Mouse (Mus musculus): ENCODE measurements around the gene Zcchc8. TPM values are rescaled to one million over a fixed set of nuclear protein-coding genes. Genes with fewer than 3 reads are reported as not detected.

Zcchc8 gene
- total RNA-seq, 2 experiments from 2014 or later: 53.5 to 53.7 TPM

DNA sequence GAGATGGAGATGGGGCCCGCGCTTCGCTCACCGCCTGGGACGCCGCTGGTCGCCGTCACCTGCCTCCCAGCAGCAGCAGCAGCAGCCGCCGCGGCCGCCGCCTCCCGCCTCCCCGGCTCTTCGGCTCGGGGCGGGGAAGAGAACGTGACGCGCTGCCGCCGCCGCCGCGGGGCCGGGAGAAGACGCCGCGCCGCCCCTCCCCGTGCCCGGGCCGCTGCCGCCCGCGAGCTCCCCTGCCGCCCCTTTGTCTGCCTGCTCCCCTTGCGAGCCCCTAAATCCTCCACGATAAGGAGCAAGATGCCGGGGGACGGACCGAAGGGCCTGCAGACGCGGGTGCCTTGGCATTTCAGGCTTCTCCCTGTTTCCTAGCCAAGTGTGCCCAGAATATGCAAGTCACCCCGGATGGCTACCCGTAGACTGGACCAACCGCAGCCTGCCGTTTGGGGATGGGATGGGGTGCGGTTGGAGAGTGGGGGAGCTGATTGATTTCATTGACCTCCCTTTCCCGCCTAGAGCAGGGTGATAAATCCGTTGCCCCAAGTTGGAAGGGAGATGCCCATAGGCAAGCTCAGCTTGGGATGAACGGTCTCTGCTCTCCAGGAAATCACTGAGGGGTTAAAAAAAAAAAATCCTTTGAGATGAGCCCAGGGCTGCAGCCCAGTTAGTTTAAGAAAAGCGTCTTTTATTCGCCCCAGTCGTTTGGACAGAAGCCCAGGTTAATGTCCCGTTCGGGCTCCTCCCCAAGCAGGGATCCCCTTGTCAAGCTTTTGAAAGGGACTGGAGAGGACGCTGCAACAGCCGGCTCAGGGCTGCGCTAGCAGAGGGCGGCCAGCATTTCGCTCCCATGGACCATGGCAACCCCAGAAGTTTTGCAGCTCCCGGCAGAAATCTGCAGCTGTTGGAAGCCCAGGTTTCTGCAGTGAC, 36.4 kb downstream of the Zcchc8 start, which contains the start of gene Clip1:
Gene Clip1 (minus strand): TSS at position 398 of the 924 bp plus-strand sequence.
- peak; percentile 38 for ATAC-seq (replicated peaks; ENCODE audit: poor library complexity, severe bottlenecking)

DNA sequence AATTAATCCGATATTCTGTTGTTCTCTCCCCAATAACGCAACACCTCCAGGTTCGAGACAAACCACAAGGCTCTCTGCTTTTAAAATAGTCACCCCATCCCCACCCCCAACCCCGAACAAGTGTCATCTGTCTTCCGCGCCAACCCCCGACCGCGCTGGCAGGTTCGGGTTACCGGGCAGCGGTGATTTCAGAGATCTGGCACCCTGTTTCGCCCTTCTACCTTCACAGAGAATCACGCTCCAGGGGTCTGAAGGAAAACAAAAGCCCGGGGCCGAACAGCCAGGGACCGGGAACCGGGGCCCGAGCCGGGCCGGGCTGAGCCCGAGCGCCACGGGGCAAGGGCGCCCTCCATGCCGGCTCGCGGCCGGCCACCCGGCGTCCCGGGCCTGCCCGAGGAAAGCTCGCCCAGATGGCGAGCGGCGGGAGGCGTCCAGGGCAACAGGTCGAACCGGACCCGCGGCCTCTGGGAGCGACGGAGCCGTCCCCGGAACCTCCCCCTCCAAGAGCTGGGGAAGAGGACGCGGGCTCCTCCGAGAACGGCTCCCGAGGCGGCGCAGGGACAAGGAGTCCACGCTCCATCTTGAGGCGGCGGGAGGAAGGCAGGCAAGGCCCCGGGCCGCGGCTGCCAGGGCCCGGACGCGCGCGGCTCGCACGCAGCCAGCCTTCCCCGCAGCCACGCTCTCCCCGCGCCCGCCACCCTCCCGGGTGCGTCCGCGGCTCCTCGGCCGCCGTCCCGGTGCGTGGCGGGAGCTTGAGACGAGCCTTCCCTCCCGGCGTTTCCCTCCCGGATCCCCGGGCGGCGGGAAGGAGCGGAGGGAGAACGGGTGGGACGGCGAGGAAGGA, 37.3 kb downstream of the Zcchc8 start:
- no peak for ATAC-seq (replicated peaks; ENCODE audit: poor library complexity, severe bottlenecking)

DNA sequence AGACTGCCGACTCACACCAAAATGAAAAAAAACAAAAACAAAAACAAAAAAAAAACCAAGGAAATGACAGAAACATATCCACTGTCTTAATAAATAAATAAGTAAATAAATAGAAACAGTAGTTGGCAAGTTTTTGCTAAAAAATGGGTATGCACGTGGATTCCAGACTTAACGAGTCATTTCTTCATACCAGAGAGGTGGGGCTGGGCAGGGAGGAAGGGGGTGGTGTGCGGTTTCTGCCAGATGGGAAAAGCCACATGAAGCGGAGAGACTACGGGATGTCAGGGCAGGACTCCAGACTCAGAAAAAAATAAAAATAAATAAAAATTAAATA, 37.9 kb downstream of the Zcchc8 start:
- 0 out of 2 replicates have a peak, but pooled peaks have one; percentile 21 for ATAC-seq (replicated peaks; ENCODE audit: poor library complexity, severe bottlenecking)

DNA sequence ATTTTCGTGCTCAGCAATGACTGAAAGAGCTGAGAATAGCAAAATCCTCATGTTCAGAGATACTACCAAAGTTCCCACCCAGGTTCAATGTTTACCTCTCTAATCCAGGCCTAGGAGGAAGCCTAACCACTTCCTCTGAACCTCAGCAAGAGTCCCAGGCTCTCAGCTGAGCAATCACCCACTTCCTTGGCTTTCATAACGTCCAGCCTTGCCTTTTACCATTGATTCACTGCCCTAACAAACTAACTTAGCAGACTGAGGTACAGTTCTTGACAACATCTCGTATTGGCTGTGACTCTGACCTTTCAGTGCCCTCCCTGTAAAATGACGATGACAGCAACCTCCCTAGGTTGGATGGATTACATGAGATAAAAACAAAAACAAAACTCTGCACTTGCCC, 38.5 kb downstream of the Zcchc8 start:
- peak; percentile 80 for ATAC-seq (replicated peaks; ENCODE audit: poor library complexity, severe bottlenecking)

DNA sequence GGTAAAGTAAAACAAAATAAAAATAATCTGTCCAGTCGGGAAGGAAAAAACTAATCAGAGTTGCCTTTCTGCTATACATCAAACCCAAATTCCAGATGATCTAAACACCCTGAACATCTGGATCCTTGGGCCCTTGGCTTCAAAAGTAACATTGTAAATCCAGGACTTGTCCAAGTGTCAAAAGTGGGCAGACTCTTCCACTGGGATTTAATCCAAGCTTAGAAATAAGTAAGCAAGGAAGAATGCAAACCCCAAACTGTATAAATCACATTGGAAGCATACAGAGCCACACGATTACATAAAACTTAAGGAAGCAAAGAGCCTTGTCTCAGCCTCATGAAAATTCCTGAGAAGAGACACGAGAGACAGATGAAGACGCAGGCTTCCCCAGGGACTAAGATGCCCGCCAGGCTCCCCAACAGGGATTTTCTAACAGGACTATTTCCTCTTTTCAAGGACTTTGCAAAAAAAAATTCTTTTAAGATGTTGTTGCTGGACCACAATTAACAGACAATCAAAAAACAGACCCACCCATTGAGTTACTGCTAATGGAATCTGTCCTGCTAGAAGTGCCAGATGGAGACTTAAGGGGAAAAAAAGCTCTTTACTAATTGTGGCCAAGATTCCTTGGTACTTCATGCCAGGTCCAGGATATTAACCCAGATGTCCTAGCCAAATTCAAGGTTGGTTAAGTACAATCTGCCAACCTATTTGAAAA, 41.2 kb downstream of the Zcchc8 start:
- ATAC-seq (replicated peaks; ENCODE audit: poor library complexity, severe bottlenecking): no peak

DNA sequence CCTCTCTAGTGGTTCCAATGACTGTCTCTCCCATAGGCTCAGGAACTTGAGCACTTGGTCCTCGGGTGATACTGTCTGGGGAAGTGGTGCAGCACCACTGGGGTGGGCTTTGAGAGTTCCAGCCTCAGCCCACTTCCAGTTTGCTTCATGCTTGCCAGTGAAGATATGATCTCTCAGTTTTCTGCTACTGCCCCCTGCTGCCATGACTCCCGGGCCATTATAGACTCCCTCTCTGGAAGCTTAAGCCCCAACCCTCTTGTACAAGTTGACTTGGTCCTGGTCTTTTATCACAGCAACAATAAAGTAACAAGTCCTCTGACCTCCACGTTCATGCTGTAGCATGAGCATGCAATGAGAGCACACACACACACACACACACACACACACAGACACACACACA, 41.8 kb downstream of the Zcchc8 start:
- ATAC-seq (replicated peaks; ENCODE audit: poor library complexity, severe bottlenecking): no peak; the same call in 1 of the 2 replicates

DNA sequence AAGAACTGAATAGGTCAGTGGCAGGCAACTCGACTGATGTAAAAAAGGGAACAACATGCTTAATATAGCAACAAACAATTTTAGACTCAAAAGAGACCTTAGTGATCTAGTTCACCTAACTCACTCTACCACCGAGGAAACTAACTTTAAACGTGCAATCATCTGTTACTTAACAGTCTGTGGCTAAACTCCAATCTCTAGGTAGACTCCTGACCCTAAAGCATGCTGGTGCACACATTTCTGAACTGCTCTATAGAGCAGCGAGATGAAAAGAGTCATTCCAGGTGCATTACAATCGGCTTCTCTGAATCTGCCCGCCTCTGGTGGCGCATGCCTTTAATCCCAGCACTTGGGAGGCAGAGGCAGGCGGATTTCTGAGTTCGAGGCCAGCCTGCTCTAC, 45.2 kb downstream of the Zcchc8 start:
- 0 out of 2 replicates have a peak, but pooled peaks have one; percentile 8 for ATAC-seq (replicated peaks; ENCODE audit: poor library complexity, severe bottlenecking)

DNA sequence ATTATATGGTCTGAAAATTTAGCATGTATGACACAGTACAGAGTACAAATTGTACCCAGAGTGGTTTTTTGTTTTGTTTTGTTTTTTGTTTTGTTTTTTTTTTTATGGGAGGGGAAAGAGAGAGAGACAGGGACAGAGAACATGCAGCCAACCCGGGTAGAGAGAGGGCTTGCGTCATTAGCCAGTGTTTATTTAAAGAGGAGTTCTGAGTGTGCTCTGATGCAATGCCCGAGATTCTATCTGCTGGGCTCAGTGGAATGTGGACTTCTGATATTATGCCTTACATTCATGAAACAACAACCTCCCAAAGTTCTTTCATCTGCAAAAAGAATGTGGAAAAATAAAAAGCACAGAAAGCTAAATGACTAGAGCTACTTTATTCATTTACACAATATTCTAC, 45.7 kb downstream of the Zcchc8 start:
- peak; percentile 53; the same call in 1 of the 2 replicates for ATAC-seq (replicated peaks; ENCODE audit: poor library complexity, severe bottlenecking)

DNA sequence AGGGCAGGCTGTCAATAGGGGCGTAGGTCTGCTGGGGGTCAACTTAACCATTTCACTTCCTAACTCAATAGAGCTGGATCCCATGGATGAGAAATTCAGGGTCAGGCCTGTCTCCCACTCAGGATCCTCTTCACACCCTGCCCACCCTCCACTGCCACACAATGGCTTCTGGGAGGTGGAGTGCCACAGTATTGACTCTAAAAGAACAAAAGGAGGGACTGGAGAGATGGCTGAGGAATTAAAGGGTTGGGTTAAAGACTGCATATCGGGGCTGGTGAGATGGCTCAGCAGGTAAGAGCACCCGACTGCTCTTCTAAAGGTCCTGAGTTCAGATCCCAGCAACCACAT, 49.5 kb downstream of the Zcchc8 start:
- ATAC-seq (replicated peaks; ENCODE audit: poor library complexity, severe bottlenecking): no peak

DNA sequence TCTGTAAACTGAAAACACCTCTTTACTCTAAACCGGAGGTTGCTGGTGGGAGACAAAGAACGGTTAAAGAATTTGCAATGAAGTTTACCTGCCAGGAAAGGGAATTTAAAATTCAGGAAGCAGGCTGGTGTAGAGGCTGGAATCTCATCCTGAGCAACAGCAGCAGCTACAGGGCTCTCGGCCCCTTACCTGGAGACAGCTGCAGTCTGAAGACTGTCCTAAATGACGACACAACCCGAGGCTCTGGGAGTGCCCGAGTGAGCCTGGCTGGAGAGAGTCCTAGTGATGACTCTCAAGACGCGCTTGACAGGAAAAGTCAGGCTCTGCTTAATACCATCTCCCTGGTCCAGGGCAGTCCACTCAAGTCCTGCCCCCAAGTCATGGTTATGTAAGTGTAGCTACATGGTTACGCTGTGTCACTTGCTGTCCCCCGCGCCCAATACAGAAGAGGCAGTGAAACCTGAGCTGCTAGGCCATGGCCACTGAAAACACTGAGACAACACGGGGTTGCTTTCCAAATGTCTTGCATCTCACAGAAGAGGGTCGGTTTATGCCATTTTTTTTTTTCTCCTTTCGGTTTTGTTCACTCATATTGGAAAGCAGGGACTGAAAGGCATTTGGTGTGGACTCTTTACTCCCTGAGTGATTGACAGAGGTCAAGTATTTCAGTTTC, 50.0 kb downstream of the Zcchc8 start:
- peak; percentile 89 for ATAC-seq (replicated peaks; ENCODE audit: poor library complexity, severe bottlenecking)

DNA sequence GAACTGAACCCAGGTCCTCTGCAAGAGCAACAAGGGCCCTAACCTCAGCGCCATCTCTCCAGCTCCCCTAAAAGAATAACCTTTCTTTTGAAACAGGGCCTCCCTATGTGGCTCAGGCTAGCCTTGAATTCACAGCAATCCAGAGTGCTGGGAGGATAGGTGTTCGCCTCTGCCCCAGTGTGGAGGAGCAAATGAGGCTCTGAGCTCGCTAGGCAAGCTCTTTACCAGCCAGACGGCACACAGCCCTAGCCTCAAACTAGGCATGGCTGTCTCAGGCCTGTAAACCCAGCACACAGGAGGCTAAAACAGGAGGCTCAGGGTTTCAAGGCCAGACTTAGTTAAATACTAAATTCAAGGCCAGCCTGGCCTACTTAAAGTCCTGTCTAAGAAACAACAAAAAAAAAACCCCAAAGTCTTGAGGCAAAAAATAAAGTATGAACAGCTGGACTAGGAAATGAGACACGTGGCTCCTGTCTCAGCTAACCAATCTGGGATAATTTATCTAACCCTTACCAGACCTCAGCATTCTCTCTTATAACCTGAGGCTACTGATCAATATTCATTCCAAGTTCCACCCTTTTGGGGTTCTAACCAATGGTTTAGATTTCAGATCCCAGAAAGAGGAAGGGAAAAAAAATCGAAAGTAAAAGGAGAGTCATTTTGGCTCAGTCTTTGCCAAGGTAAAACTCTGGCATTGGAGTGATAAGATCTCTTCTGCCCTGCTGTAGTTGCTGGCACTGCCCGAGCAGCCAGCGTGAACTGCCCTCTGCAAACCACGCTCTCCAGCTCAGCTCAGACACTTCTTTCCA, 50.7 kb downstream of the Zcchc8 start:
- peak; percentile 35 for ATAC-seq (replicated peaks; ENCODE audit: poor library complexity, severe bottlenecking)

DNA sequence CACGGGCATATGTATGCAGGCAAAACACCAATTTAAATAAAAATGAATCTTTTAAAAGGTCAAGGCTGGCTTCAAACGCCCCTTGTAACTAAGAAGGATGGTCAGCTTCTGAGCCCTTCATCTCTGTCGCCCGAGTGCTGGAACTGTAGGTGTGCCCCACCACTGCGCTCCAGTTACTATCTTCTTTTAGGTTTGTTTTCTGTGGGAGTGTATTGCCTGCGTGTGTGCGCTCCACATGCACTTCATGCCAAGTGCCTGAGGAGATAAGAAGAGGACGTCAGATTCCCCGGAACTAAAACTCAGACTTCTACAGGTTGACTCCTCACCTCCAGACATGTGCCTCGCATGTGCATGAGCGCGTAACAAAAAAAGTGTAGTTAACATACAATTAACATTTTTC, 53.0 kb downstream of the Zcchc8 start:
- no peak for ATAC-seq (replicated peaks; ENCODE audit: poor library complexity, severe bottlenecking)

DNA sequence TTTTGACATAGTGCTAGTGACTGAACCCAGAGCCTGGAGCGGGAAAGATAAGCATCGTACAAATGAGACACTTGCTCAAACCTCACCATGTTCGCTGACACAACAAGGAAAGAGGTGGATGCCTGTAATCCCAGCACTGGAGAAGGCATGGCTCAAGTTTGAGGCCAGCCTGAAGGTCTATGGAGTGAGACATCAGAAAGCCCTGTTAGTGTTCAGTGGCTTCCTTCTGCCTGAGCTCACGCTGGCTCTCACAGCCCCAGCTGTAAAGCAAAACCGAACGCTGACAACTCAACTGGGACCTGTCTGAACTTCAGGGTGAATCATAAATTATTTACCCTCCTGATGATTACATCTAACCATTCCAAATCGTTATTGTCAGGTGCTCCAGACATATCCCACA, 54.9 kb downstream of the Zcchc8 start:
- ATAC-seq (replicated peaks; ENCODE audit: poor library complexity, severe bottlenecking): no peak

DNA sequence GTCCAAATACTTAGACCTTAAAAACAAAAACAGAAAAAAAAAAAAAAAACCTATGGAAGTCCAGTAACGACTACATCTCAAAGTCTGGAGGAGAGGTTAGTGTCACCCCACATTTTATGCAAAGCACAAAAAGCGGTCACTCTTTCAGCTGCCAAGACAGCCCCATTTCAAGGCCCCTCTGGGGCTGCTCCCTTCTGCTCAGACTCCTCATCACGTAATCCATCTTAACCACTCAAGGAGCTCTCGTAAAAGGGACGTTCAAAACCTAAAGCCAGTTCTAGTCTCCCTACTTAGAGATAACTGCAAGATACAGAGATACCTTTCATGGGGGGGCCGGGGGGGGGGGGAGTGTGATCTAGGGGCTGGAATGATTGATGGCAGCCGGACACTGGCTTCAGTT, 56.6 kb downstream of the Zcchc8 start:
- no peak for ATAC-seq (replicated peaks; ENCODE audit: poor library complexity, severe bottlenecking)

DNA sequence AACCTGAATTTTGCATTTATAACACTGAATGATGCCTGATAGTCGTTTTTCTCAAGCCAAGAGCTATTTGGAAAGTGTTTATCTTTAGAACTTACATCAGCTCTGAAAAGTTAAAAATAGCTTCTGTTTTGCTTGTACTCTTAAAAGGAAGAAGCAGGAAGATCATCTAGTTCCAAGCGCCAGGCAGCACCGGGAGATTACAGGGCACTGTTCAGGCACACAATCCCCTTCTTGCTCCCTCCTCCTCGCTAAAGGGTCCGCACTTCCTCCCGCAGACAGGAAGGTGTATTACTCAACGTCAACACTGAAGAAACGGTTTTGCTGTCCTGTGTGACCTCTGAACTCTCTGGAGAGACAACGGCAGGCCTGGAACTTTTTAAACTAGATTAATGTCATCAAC, 58.8 kb downstream of the Zcchc8 start:
- ATAC-seq (replicated peaks; ENCODE audit: poor library complexity, severe bottlenecking): peak; percentile 81

DNA sequence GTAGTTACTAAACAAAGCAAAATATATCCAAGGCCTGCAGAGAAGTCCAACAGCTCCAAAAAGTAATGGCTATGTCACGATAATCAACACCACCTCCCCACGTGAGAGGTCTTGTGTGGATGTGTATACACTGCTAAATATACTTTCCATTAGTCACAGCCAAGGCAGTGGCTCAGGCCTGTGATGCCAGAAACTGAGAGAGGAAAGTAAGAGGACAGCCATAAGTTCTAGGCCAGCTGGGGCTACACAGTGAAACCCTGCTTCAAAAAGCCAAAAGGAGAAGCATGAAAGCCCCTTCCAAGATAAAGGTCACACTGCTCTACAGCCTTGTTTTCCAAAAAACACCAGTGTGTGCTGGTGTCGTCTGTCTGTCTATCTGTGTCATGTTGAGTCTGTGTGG, 59.3 kb downstream of the Zcchc8 start:
- peak; percentile 19 for ATAC-seq (replicated peaks; ENCODE audit: poor library complexity, severe bottlenecking)

DNA sequence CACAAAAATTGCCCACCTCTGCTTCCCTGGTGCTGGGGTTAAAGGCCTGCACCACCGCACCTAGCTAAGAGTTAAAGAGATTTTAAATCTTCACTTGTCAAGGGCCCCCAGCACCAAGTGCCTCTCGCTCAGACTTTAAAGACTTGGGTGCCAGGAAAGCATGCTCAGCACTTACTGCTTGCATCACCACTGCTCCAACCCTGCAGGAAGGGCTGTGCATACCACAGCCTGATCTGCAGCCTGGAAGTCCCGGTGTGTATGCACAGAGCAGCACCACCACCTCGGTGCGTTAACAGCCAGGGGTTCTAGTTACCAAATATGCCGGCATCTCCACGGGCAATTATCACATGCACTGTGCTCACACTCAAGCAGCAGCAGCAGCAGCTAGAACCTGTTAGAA, 63.2 kb downstream of the Zcchc8 start:
- peak; percentile 57 for ATAC-seq (replicated peaks; ENCODE audit: poor library complexity, severe bottlenecking)

DNA sequence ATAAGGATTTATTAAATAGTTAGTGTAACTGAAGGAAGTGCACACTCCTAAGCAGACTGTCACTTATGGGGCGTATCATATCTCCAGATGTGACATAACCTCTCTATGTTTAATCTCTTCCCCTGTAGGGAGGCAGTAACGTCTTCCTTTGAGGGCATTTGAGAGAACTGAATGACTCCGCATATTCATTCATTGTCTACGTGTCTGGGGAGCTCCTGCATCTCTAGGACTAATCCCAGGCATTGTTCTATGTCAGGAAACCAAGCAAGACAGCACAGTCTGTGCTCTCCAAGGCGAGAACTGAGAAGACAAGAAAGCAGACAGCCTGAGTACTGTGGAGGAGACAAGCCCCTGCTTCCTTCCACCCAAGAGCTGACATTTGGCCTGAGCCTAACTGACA, 66.0 kb downstream of the Zcchc8 start:
- no peak for ATAC-seq (replicated peaks; ENCODE audit: poor library complexity, severe bottlenecking)

DNA sequence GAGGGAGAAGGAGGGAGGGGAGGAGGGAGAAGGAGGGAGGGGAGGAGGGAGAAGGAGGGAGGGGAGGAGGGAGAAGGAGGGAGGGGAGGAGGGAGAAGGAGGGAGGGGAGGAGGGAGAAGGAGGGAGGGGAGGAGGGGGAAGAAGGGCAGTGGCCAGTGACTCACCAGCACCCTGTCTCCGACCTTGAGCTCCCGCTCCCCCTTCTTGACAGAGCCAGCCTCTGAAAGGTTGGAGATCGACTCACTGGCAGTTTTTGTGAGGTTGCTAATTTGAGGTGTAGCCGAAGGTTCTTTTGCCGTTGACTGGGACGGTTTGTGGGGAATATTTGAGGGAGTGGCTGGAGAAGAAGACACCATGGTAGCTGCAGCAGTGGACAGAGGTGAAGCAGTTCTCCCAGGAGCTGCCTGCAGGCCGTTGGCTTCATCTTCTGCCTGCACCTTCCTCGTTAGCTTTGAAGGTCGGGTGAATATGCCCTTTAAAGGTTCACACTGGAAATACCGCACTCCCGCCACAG, 67.6 kb downstream of the Zcchc8 start:
- no peak for ATAC-seq (replicated peaks; ENCODE audit: poor library complexity, severe bottlenecking)

All from granulocyte monocyte progenitor cell, adult 5-6 weeks (primary cell).